Comparison of ENCODE assay signal across 9 mouse cellular contexts in the genomic region with DNA sequence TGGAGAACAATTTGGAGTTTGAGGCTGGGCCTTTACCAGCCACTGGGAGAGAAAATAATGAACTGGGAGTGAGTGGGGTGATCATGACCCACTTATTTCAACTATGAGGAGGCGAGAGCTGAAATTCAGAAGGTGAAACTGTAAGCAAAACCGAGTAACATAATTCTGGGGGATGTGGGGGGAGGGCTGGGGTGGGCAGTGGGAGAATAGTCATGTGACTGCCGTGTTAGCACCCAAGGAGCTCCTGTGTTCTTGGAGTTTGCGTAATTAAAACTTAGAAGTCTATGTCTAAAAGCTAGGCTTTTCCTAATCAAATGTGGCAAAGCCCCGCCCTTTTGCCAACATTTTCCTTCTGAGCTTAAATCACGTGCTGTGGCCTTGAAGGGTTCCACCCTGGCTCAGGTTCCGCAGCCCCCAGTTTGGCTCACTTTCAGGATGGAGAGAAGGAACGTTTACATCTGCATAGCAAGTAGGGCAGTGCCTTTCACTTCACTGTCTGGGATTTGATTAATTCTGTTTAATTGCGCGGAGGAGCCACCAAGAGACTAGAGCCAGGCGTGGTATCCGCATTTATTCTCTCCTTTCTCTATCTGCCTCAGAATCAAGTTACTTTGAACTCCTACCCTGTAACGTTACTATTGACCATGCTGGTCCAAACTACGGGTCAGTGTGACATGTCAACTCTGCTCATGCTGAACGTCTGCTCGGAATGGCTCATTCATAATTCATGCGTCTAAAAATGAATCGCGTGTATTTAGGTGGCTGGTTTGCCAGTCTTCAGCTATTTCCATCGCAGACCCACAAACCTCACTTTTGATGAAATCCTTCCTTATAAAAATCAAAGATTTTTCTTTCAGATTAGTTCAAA.
DNase-seq lines count a peak whose midpoint lies in the region; ATAC-seq and TF ChIP-seq lines count a peak whose summit lies in the region.
"Had no signal": no experiment of that assay in that cellular context is flagged by ENCODE, and none has a peak within 500 bp of the region (broad histone marks: within the 10 kb centered on the region; RNA-seq: fewer than 3 reads in every experiment).

No protein-coding gene starts in this region.

- no peak for TF ChIP-seq POLR2A in lung, adult 2 months (IDR thresholded peaks at IDR 0.05; ENCODE audit: borderline replicate concordance, extremely low read depth, low read depth, low read length)

- TF ChIP-seq CTCF in lung, embryonic 14.5 days (IDR thresholded peaks at IDR 0.05; ENCODE audit: low read depth) = no peak
- no peak for TF ChIP-seq CTCF in lung, adult 2 months (IDR thresholded peaks at IDR 0.05; ENCODE audit: insufficient read depth, low read length)

- 53% methylated on average over 20 of the region's 20 CpGs for WGBS in forebrain, embryonic 13.5 days
- 83% methylated on average over 20 of the region's 20 CpGs for WGBS in forebrain, embryonic 11.5 days
- WGBS in lung, embryonic 14.5 days = 65% methylated on average over 20 of the region's 20 CpGs
- 75% methylated on average over 20 of the region's 20 CpGs for WGBS in lung, adult 2 months
- 39% methylated on average over 20 of the region's 20 CpGs for WGBS in forebrain, embryonic 15.5 days
- 62% methylated on average over 20 of the region's 20 CpGs for WGBS in neural tube, embryonic 12.5 days

- no peak for DNase-seq in forebrain, embryonic 11.5 days (ENCODE audit: low spot score)
- peak; percentile 47 for DNase-seq in lung, embryonic 14.5 days
- no peak for DNase-seq in lung, adult 2 months
- no peak for DNase-seq in adrenal gland, adult 18-20 months (ENCODE audit: low spot score in 2 of 2)
- no peak for DNase-seq in gastrocnemius, postnatal 14 days

- peaks cover 13% of the 10 kb centered on the region for H3K4me1 ChIP-seq in forebrain, embryonic 13.5 days
- H3K4me1 ChIP-seq in forebrain, embryonic 11.5 days (replicated peaks; ENCODE audit: control insufficient read depth, insufficient read depth, low read length) = no peaks in the 10 kb centered on the region
- peaks cover 2% of the 10 kb centered on the region; the same call in 1 of the 2 replicates for H3K4me1 ChIP-seq in lung, embryonic 14.5 days (ENCODE audit: insufficient read depth)
- H3K4me1 ChIP-seq in lung, adult 2 months (ENCODE audit: control insufficient read depth, insufficient read depth, low read length) = peaks cover 2% of the 10 kb centered on the region; the same call in 1 of the 2 replicates
- H3K4me1 ChIP-seq in forebrain, embryonic 15.5 days = peaks cover 16% of the 10 kb centered on the region
- H3K4me1 ChIP-seq in neural tube, embryonic 12.5 days = peaks cover 8% of the 10 kb centered on the region; the same call in 1 of the 2 replicates

- no peak overlapping the region for H3K9ac ChIP-seq in forebrain, embryonic 13.5 days
- H3K9ac ChIP-seq in forebrain, embryonic 11.5 days (ENCODE audit: low read length) = no peak overlapping the region
- H3K9ac ChIP-seq in lung, embryonic 14.5 days = no peak overlapping the region
- no peak overlapping the region for H3K9ac ChIP-seq in forebrain, embryonic 15.5 days (replicated peaks)
- no peak overlapping the region for H3K9ac ChIP-seq in neural tube, embryonic 12.5 days
- H3K9ac ChIP-seq: stomach, embryonic 15.5 days had no signal

- H3K4me2 ChIP-seq in forebrain, embryonic 13.5 days = peak overlapping the region; percentile 36
- H3K4me2 ChIP-seq in forebrain, embryonic 11.5 days (ENCODE audit: low read depth, low read length, severe bottlenecking) = no peak overlapping the region
- no peak overlapping the region for H3K4me2 ChIP-seq in lung, embryonic 14.5 days
- H3K4me2 ChIP-seq in forebrain, embryonic 15.5 days (replicated peaks) = peak overlapping the region; percentile 34
- H3K4me2 ChIP-seq in neural tube, embryonic 12.5 days (replicated peaks) = peak overlapping the region; percentile 16; the same call in 1 of the 2 replicates
- H3K4me2 ChIP-seq: stomach, embryonic 15.5 days had no signal

- H3K27me3 ChIP-seq in forebrain, embryonic 13.5 days = no peaks in the 10 kb centered on the region
- no peaks in the 10 kb centered on the region for H3K27me3 ChIP-seq in forebrain, embryonic 11.5 days (ENCODE audit: control insufficient read depth, insufficient read depth, low read length)
- no peaks in the 10 kb centered on the region for H3K27me3 ChIP-seq in lung, embryonic 14.5 days (ENCODE audit: insufficient read depth, low read length)
- no peaks in the 10 kb centered on the region for H3K27me3 ChIP-seq in forebrain, embryonic 15.5 days
- H3K27me3 ChIP-seq in neural tube, embryonic 12.5 days (replicated peaks) = no peaks in the 10 kb centered on the region
- H3K27me3 ChIP-seq: stomach, embryonic 15.5 days had no signal

- peak; percentile 94 for ATAC-seq in forebrain, embryonic 13.5 days
- no peak for ATAC-seq in forebrain, embryonic 11.5 days (replicated peaks; ENCODE audit: low FRiP score)
- ATAC-seq in lung, embryonic 14.5 days (ENCODE audit: insufficient read depth) = no peak
- ATAC-seq in forebrain, embryonic 15.5 days (replicated peaks) = peak; percentile 89
- peak; percentile 84 for ATAC-seq in neural tube, embryonic 12.5 days (ENCODE audit: low FRiP score, low read depth)

- H3K4me3 ChIP-seq in forebrain, embryonic 13.5 days = no peak overlapping the region
- H3K4me3 ChIP-seq in forebrain, embryonic 11.5 days (ENCODE audit: low read depth, low read length) = no peak overlapping the region
- H3K4me3 ChIP-seq in lung, embryonic 14.5 days (ENCODE audit: low read depth, low read length) = no peak overlapping the region
- no peak overlapping the region for H3K4me3 ChIP-seq in lung, adult 2 months (replicated peaks; ENCODE audit: extremely low read depth, low read depth, low read length)
- peak overlapping the region; percentile 27 for H3K4me3 ChIP-seq in forebrain, embryonic 15.5 days
- H3K4me3 ChIP-seq in neural tube, embryonic 12.5 days = no peak overlapping the region
- H3K4me3 ChIP-seq: stomach, embryonic 15.5 days had no signal

- H3K9me3 ChIP-seq in forebrain, embryonic 13.5 days (replicated peaks) = no peaks in the 10 kb centered on the region
- no peaks in the 10 kb centered on the region for H3K9me3 ChIP-seq in forebrain, embryonic 11.5 days (ENCODE audit: control insufficient read depth, low read length)
- H3K9me3 ChIP-seq in lung, embryonic 14.5 days (ENCODE audit: low read depth, low read length) = no peaks in the 10 kb centered on the region
- H3K9me3 ChIP-seq in forebrain, embryonic 15.5 days = no peaks in the 10 kb centered on the region
- no peaks in the 10 kb centered on the region for H3K9me3 ChIP-seq in neural tube, embryonic 12.5 days
- H3K9me3 ChIP-seq: stomach, embryonic 15.5 days had no signal

- H3K36me3 ChIP-seq in forebrain, embryonic 13.5 days (ENCODE audit: poor library complexity, severe bottlenecking) = no peaks in the 10 kb centered on the region
- H3K36me3 ChIP-seq in forebrain, embryonic 11.5 days (ENCODE audit: control insufficient read depth, insufficient read depth, low read length) = no peaks in the 10 kb centered on the region
- no peaks in the 10 kb centered on the region for H3K36me3 ChIP-seq in lung, embryonic 14.5 days (ENCODE audit: insufficient read depth)
- no peaks in the 10 kb centered on the region for H3K36me3 ChIP-seq in forebrain, embryonic 15.5 days
- H3K36me3 ChIP-seq in neural tube, embryonic 12.5 days = no peaks in the 10 kb centered on the region
- H3K36me3 ChIP-seq: stomach, embryonic 15.5 days had no signal

- intact Hi-C loops in gastrocnemius, postnatal 14 days (cut with DNase I; ENCODE audit: low total_unique reads) = no loop called here

- H3K27ac ChIP-seq in forebrain, embryonic 13.5 days = no peak overlapping the region
- no peak overlapping the region for H3K27ac ChIP-seq in forebrain, embryonic 11.5 days (ENCODE audit: low read depth, low read length)
- no peak overlapping the region for H3K27ac ChIP-seq in lung, embryonic 14.5 days (ENCODE audit: low read depth)
- peak overlapping the region; percentile 59 for H3K27ac ChIP-seq in forebrain, embryonic 15.5 days (replicated peaks)
- H3K27ac ChIP-seq in neural tube, embryonic 12.5 days = no peak overlapping the region
- H3K27ac ChIP-seq: stomach, embryonic 15.5 days had no signal

Comparison
In these comparisons a context has a peak if more than half of its experiments do, and no peak if none do; other contexts are left out.
1. ATAC-seq: peak in forebrain, embryonic 13.5 days (single experiment), forebrain, embryonic 15.5 days (single experiment) and neural tube, embryonic 12.5 days (single experiment); none in forebrain, embryonic 11.5 days (single experiment) and lung, embryonic 14.5 days (single experiment).
2. H3K4me2 ChIP-seq: peak in forebrain, embryonic 13.5 days (single experiment), forebrain, embryonic 15.5 days (single experiment) and neural tube, embryonic 12.5 days (single experiment); none in forebrain, embryonic 11.5 days (single experiment) and lung, embryonic 14.5 days (single experiment).